Mouse (Mus musculus): ENCODE data around the gene Cda.
A peak's percentile ranks its signal among the peaks of the same experiment; 100 is the strongest.
"Not testable (repeated sequence)": the region's sequence is repeated elsewhere in the genome, so short reads cannot be mapped to it uniquely, and the experiment has no call there.

The Cda gene

GRCm38 (mm10) chr4:138335036-138335435 is 32.8 kb downstream of the Cda start:
- DNase-seq (ENCODE audit: low spot score), result no peak

GRCm38 (mm10) chr4:138333135-138333534 is 34.7 kb downstream of the Cda start:
- DNase-seq (ENCODE audit: low spot score), result no peak

DNA sequence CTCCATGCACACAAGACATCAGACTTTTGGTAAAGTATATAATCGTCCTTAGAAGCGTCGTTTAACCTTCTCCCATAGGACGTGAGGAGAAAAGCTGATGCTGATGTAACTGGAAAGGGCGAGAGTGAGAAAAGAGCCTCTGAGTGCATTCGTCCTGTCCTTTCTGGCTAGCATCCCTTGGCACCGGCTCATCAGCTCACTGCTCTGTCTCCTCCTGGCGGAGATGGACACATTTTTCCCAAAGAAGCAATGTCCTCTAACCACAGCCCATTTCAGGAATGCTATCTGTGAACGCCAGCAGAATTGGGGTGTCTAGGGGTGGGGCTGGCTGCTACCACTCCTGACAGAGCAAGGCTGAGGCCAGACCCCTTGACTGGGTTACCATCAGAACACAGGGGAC is 36.1 kb downstream of the Cda start:
- no peak for DNase-seq (ENCODE audit: low spot score)

GRCm38 (mm10) chr4:138330264-138330671 is 37.5 kb downstream of the Cda start:
- DNase-seq (ENCODE audit: low spot score), result no peak

DNA sequence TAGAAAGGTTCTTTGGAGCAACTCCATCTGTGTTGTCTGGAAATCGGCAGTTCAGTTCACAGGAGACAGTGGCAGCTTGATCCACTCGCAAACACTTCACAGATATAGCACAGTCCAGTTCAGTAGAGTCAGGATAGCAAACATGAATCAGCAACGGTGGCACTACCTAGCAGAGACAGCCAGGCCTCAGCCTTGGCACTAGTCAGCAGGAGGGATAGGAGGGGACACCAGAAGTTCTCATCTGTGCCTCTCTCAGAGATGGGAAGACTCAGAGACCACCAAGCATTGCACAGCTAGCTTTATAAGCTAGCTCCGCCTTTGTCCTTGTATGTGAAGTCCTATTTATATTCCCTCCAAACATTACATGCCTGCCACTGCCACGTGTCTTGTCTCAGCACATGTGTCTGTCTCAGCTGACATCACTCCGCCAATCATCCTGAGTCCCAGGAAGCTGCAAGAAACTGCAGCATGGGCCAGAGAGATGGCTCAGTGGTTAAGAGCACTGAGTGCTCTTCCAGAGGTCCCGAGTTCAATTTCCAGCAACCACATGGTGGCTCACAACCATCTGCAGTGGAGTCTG is 39.8 kb downstream of the Cda start:
- DNase-seq (ENCODE audit: low spot score), result no peak

DNA sequence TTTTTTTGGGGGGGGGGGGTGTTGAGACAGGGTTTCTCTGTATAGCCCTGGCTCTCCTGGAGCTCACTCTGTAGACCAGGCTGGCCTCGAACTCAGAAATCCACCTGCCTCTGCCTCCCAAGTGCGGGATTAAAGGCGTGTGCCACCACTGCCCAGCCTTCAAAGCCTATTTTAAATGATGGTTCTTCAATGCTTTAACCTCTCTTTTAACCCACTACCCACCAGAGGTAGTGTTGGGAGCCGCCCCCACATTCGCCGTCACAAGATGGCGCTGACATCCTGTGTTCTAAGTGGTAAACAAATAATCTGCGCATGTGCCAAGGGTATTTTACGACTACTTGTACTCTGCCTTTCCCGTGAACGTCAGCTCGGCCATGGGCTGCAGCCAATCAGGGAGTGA is 40.6 kb downstream of the Cda start:
- not testable (repeated sequence) for DNase-seq (ENCODE audit: low spot score)

DNA sequence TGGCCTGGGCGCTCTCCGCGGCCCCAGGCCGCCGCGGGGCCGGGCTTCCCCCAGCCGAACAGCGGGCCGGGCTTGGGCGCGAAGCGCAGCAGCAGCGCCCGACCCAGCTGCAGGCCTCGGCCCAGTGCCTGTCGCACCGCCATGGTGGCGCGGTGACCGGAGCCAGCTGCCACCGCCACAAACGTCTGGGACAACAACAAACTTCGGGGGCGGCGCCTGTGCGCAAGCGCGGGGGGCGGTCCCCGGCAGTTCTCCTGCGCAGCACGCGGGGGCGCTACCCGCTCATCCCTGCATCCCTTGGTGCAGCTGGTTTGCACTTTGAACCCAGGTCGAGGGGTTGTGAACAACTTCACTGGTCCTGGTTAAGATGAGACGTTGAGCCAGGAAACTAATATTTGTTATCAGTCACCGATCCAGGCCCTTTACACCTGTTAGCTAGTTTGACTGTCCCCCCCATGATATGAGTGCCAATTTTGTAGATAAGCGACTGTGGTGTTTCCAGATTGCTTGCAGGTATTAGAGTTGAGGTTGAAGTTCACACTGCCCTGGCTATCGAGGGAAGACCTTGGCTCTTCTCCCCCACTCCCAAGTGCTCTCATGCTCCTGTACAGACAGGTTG is 41.6 kb downstream of the Cda start, which contains the start of gene Pink1:
Gene Pink1, minus strand, starts transcription at position 231 of the 619 bp plus-strand sequence.
- peak; percentile 90 for DNase-seq (ENCODE audit: low spot score)

- peak; percentile 98 for DNase-seq (ENCODE audit: low spot score)
These were observed 42.2 kb downstream of the Cda start for GRCm38 (mm10) chr4:138325466-138326076.

GRCm38 (mm10) chr4:138324451-138324850 is 43.3 kb downstream of the Cda start:
- no peak for DNase-seq (ENCODE audit: low spot score)

- DNase-seq (ENCODE audit: low spot score), result no peak
These were observed 44.0 kb downstream of the Cda start for GRCm38 (mm10) chr4:138323753-138324152.

GRCm38 (mm10) chr4:138322692-138323091 is 45.1 kb downstream of the Cda start:
- DNase-seq (ENCODE audit: low spot score), result no peak

DNA sequence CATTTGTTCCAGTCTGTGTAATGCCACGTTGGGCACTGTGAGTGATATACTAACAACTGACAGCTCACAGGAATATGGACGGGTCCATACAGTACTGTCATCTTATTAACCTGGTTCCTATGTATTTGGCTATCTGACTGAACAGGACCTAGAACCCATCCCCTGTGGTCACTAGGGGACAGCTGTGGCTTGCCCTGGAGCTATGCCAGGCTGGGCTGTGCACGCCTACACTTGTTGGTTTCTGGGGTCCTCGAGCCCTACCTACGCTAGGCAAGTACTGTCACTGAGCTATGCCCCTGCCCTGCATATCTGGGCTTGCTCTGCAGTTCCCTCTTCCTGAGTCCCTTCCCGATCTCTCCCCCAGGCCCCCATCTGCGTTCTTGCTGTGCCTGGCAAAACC is 46.3 kb downstream of the Cda start:
- DNase-seq (ENCODE audit: low spot score), result no peak

- DNase-seq (ENCODE audit: low spot score), result no peak
These were observed 47.1 kb downstream of the Cda start for GRCm38 (mm10) chr4:138320711-138321110.

DNA sequence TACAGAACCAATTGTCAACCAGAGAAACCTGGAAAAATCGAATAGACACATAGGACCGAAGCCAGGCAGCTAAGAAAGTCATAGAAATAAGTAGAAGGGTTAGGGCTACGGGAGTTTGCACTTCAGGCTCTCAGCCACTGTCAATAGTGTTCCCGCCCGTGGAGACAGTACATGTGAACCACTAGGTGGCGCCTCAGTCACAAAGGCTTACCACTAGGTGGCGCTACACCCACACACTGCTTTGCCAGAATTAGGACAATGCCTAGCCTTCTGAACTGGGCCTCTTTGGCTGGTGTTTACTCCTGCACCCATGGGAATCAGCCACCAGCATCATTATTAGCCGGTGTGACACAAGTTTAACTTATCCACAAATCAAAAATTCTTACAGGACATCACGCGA is 48.3 kb downstream of the Cda start:
- peak; percentile 79 for DNase-seq (ENCODE audit: low spot score)

GRCm38 (mm10) chr4:138318509-138319266 is 49.1 kb downstream of the Cda start:
- peak; percentile 58 for DNase-seq (ENCODE audit: low spot score)

DNA sequence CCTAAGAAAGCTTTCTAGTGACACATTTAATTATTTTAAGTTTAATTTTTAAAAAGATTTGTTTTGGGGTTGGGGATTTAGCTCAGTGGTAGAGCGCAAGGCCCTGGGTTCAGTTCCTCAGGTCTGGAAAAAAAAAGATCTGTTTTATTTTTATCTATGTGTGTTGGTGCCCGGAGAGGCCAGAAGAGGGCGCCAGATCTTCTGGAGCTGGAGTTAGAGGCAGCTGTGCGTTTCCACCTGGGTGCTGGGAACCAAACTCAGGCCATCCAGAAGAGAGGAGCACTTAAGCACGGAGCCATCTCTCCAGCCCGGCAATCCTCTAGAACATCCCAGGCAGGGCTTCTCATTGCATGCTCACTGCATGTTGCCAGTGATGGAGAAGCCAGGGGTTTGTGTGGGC is 51.4 kb downstream of the Cda start:
- no peak for DNase-seq (ENCODE audit: low spot score)

- DNase-seq (ENCODE audit: low spot score), result no peak
These were observed 52.0 kb downstream of the Cda start for GRCm38 (mm10) chr4:138315781-138316180.

- DNase-seq (ENCODE audit: low spot score), result no peak
These were observed 54.0 kb downstream of the Cda start for GRCm38 (mm10) chr4:138313795-138314194.

DNA sequence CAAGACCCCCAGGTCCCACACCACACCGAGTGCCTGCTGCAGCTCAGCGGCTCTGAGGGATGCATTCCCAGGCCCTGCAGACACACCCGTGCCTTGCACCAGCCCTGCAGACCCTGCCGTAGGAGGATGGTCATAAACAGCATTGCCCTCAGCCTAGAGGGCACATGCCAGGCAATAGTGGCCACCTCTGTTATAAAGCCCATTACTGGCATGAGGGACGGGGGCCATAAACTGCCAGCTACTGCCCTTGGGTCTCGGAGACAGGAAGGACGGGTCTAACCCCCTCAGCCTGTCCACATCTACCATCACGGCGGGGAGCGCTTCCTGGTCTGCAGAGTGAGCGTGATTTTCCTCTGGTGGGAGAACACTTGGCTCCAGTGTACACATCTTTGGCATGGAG is 54.8 kb downstream of the Cda start:
- no peak for DNase-seq (ENCODE audit: low spot score)

DNA sequence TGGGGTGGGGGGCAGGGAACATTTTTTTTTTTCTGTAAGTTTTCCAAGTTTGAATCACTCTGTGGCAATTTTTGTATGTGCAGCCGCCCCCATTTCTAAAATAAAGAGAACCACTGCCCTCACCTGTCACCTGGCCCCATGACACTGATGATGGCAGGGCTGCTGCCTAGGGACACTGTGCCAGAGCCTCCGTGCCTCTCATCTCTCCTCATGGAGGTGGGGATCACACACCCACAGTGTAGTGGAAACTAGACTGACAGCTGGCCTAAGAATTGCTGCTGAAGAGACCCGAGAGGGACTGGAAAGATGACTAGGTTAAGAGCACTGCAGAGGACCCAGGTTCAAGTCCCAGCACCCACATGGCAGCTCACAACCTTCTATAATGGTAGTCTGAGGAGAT is 55.7 kb downstream of the Cda start:
- no peak for DNase-seq (ENCODE audit: low spot score)

DNA sequence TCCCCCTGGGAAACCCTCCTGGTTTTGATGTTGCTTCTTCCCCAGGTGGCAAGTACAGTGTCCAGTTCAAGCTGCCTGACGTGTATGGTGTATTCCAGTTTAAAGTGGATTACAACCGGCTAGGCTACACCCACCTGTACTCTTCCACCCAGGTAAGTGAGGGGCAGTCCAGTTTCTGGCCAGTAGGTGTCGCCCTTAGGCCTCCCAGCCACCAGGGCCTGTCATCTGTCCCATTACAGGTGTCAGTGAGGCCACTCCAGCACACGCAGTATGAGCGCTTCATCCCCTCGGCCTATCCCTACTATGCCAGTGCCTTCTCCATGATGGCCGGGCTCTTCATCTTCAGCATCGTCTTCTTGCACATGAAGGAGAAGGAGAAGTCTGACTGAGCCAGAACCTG is 56.2 kb downstream of the Cda start:
- DNase-seq (ENCODE audit: low spot score), result peak; percentile 64

- DNase-seq (ENCODE audit: low spot score), result no peak
These were observed 57.4 kb downstream of the Cda start for GRCm38 (mm10) chr4:138310311-138310910.

GRCm38 (mm10) chr4:138307739-138308138 is 60.1 kb downstream of the Cda start:
- DNase-seq (ENCODE audit: low spot score), result no peak

Measured in urinary bladder, postnatal 14 days (tissue).